Mouse (Mus musculus): ENCODE measurements around the gene Crtc3.

Crtc3 gene

GRCm38 (mm10) chr7:80597900-80598299 lies 90.8 kb downstream of the Crtc3 start:
- CTCF ChIA-PET = interaction anchor here in 1 of 4 experiments (0.6 kb wide), 1 partner anchor 143 kb away, joined by 3 read pairs; no protein-coding TSS in a partner anchor
- POLR2A ChIA-PET = interaction anchor here in 1 of 4 experiments (0.6 kb wide), 1 partner anchor 11 kb away, joined by 3 read pairs; no protein-coding TSS in a partner anchor

GRCm38 (mm10) chr7:80589054-80589746 lies 99.5 kb downstream of the Crtc3 start:
- ChIA-PET CTCF (interaction anchor here in 1 of 4 experiments (1.3 kb wide), 2 partner anchors 203 to 212 kb away, joined by 3 read pairs; no protein-coding TSS in a partner anchor), POLR2A (interaction anchor here in 2 of 4 experiments (0.5 to 1.4 kb wide), 7 partner anchors 16 to 206 kb away, joined by 3 to 7 read pairs (median 3); no protein-coding TSS in a partner anchor)

GRCm38 (mm10) chr7:80587684-80588083 lies 101.0 kb downstream of the Crtc3 start:
- CTCF ChIA-PET = interaction anchor here (0.5 to 2.1 kb wide), 11 partner anchors 17 to 456 kb away, joined by 3 to 7 read pairs (median 4); no protein-coding TSS in a partner anchor

GRCm38 (mm10) chr7:80586681-80587660 lies 101.7 kb downstream of the Crtc3 start:
- ChIA-PET POLR2A (interaction anchor here (0.5 to 1.3 kb wide), 18 partner anchors 9 to 1529 kb away, joined by 3 to 5 read pairs (median 3); partner anchors contain the start of genes Blm (in 3 of the 4) and Rccd1 (in 1 of the 4)), CTCF (interaction anchor here (0.5 to 2.1 kb wide), 14 partner anchors 17 to 456 kb away, joined by 3 to 8 read pairs (median 4); no protein-coding TSS in a partner anchor)

More at GRCm38 (mm10) chr7:80587684-80588083, 101.0 kb downstream of the Crtc3 start:
- POLR2A ChIA-PET = interaction anchor here in 3 of 4 experiments (0.5 to 1.4 kb wide), 16 partner anchors 15 to 1528 kb away, joined by 3 to 5 read pairs (median 3); partner anchors contain the start of genes Blm (in 3 of the 3) and Rccd1 (in 1 of the 3)

- POLR2A ChIA-PET = interaction anchor here in 2 of 4 experiments (0.6 to 0.8 kb wide), 2 partner anchors 11 to 36 kb away, joined by 3 read pairs; no protein-coding TSS in a partner anchor
- CTCF ChIA-PET = interaction anchor here in 2 of 4 experiments (0.6 to 1.8 kb wide), 5 partner anchors 70 to 429 kb away, joined by 4 to 8 read pairs (median 4); no protein-coding TSS in a partner anchor
These were observed 102.5 kb downstream of the Crtc3 start for GRCm38 (mm10) chr7:80586161-80586560.

GRCm38 (mm10) chr7:80585380-80585779 lies 103.3 kb downstream of the Crtc3 start:
- POLR2A ChIA-PET = no interaction called here
- CTCF ChIA-PET = interaction anchor here in 1 of 4 experiments (1.8 kb wide), 1 partner anchor 208 kb away, joined by 4 read pairs; no protein-coding TSS in a partner anchor

- ChIA-PET POLR2A (interaction anchor here in 1 of 4 experiments (0.8 to 1.3 kb wide), 4 partner anchors 9 to 202 kb away, joined by 3 to 4 read pairs (median 4); no protein-coding TSS in a partner anchor), CTCF (interaction anchor here (0.5 to 2.5 kb wide), 27 partner anchors 9 to 492 kb away, joined by 3 to 17 read pairs (median 3); partner anchors contain the start of gene Hddc3 (in 1 of the 4))
These were observed 104.7 kb downstream of the Crtc3 start for GRCm38 (mm10) chr7:80583981-80584380.

- CTCF ChIA-PET = interaction anchor here (0.5 to 2.5 kb wide), 16 partner anchors 20 to 442 kb away, joined by 3 to 17 read pairs (median 3); no protein-coding TSS in a partner anchor
- POLR2A ChIA-PET = interaction anchor here (0.5 to 1.8 kb wide), 6 partner anchors 10 to 261 kb away, joined by 3 to 9 read pairs (median 3); partner anchors contain the start of gene Blm (in 2 of the 4)
These were observed 105.7 kb downstream of the Crtc3 start for GRCm38 (mm10) chr7:80582821-80583451.

GRCm38 (mm10) chr7:80580368-80580767 lies 108.3 kb downstream of the Crtc3 start:
- CTCF ChIA-PET = interaction anchor here (0.5 to 2.3 kb wide), 16 partner anchors 10 to 266 kb away, joined by 3 to 18 read pairs (median 4); no protein-coding TSS in a partner anchor

GRCm38 (mm10) chr7:80577417-80577980 lies 111.2 kb downstream of the Crtc3 start:
- ChIA-PET CTCF (interaction anchor here in 3 of 4 experiments (0.6 to 1.8 kb wide), 3 partner anchors 13 to 86 kb away, joined by 3 to 4 read pairs (median 3); no protein-coding TSS in a partner anchor), POLR2A (interaction anchor here in 2 of 4 experiments (1.3 to 1.5 kb wide), 2 partner anchors 42 to 174 kb away, joined by 3 to 4 read pairs; partner anchors contain the start of gene Blm (in 1 of the 2))

More at GRCm38 (mm10) chr7:80580368-80580767, 108.3 kb downstream of the Crtc3 start:
- POLR2A ChIA-PET = interaction anchor here in 3 of 4 experiments (0.5 to 2.3 kb wide), 9 partner anchors 45 to 241 kb away, joined by 3 to 8 read pairs (median 3); partner anchors contain the start of gene Blm (in 1 of the 3)

GRCm38 (mm10) chr7:80576626-80577025 lies 112.1 kb downstream of the Crtc3 start:
- ChIA-PET POLR2A (interaction anchor here in 2 of 4 experiments (1.3 to 1.5 kb wide), 3 partner anchors 42 to 448 kb away, joined by 3 to 4 read pairs (median 4); partner anchors contain the start of gene Blm (in 1 of the 2)), CTCF (interaction anchor here in 2 of 4 experiments (0.9 to 1.8 kb wide), 2 partner anchors 19 kb away, joined by 3 to 4 read pairs; no protein-coding TSS in a partner anchor)

- ChIA-PET POLR2A (interaction anchor here in 1 of 4 experiments (1.3 to 1.5 kb wide), 2 partner anchors 172 to 447 kb away, joined by 4 read pairs; no protein-coding TSS in a partner anchor), CTCF (no interaction called here)
These were observed 112.9 kb downstream of the Crtc3 start for GRCm38 (mm10) chr7:80575750-80576149.

GRCm38 (mm10) chr7:80573076-80573475 lies 115.6 kb downstream of the Crtc3 start:
- POLR2A ChIA-PET = interaction anchor here in 1 of 4 experiments (0.8 to 1.6 kb wide), 3 partner anchors 13 to 134 kb away, joined by 3 to 5 read pairs (median 3); no protein-coding TSS in a partner anchor
- CTCF ChIA-PET = interaction anchor here in 2 of 4 experiments (0.5 to 0.7 kb wide), 2 partner anchors 15 to 195 kb away, joined by 3 to 4 read pairs; no protein-coding TSS in a partner anchor

GRCm38 (mm10) chr7:80567982-80568381 lies 120.7 kb downstream of the Crtc3 start:
- CTCF ChIA-PET = interaction anchor here in 1 of 4 experiments (0.7 kb wide), 1 partner anchor 28 kb away, joined by 3 read pairs; no protein-coding TSS in a partner anchor
- POLR2A ChIA-PET = interaction anchor here in 1 of 4 experiments (0.7 kb wide), 1 partner anchor 19 kb away, joined by 3 read pairs; no protein-coding TSS in a partner anchor

GRCm38 (mm10) chr7:80561931-80562330 lies 126.7 kb downstream of the Crtc3 start:
- POLR2A ChIA-PET = interaction anchor here in 1 of 4 experiments (17.9 kb wide), 1 partner anchor 24 kb away, joined by 343 read pairs; the partner anchor contains the start of gene Blm
- CTCF ChIA-PET = interaction anchor here in 1 of 4 experiments (1.3 to 1.4 kb wide), 2 partner anchors 22 to 175 kb away, joined by 3 to 4 read pairs; no protein-coding TSS in a partner anchor

- ChIA-PET POLR2A (interaction anchor here in 3 of 4 experiments (0.6 to 17.9 kb wide), 4 partner anchors 12 to 1413 kb away, joined by 3 to 343 read pairs (median 4); partner anchors contain the start of genes Blm (in 1 of the 3) and Mfge8 (in 1 of the 3)), CTCF (interaction anchor here in 1 of 4 experiments (0.7 to 1.4 kb wide), 2 partner anchors 175 kb away, joined by 3 read pairs; no protein-coding TSS in a partner anchor)
These were observed 127.4 kb downstream of the Crtc3 start for GRCm38 (mm10) chr7:80561271-80561670.
